Mouse (Mus musculus): ENCODE measurements at regions not wholly inside any gene's neighbourhood (a gene's known extent, or its start where the extent isn't known, plus 50 kb on each side); places are given as distances from the start of the nearest gene placed in this dataset.
"Not testable (repeated sequence)": the region's sequence is repeated elsewhere in the genome, so short reads cannot be mapped to it uniquely, and the experiment has no call there.

DNA sequence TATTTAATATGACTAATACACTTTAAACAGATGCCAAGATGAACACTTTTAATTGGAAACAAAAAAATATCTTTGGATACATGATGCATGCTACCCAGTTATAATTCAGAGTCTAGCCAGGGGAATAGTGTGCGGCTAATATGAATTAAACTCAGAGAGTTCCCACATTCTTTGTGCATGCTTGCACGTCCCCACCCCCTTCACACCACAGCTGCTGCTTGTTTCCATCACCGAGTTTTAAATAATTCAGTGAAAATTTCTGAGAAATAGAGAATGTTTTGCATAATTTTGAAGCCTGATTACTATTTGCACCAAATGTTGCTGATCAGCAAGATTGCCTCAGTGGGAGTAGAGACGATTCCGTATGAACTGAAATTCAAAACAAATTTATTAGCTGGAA is 325.1 kb downstream of the Pros1 start:
- Histone ChIP-seq H3K4me3 (no peak overlapping the region), H3K79me2 (replicated peaks; ENCODE audit: control insufficient read depth, insufficient read depth, low read length) (no peaks in the 10 kb centered on the region), H3K9ac (ENCODE audit: low read depth, low read length) (no peak overlapping the region), H3K27me3 (ENCODE audit: control insufficient read depth, insufficient read depth, low read length) (no peaks in the 10 kb centered on the region), H3K27ac (no peak overlapping the region), H3K4me1 (ENCODE audit: control insufficient read depth, insufficient read depth, low read length) (no peaks in the 10 kb centered on the region), H3K36me3 (ENCODE audit: control insufficient read depth, insufficient read depth, low read length) (no peaks in the 10 kb centered on the region)
- intact Hi-C loops (cut with DNase I): no loop called here
- 65% methylated on average over 5 of the region's 5 CpGs for WGBS
- DNase-seq: no peak
- TF ChIP-seq CTCF (IDR thresholded peaks at IDR 0.05) (no peak), POLR2A (IDR thresholded peaks at IDR 0.05; ENCODE audit: insufficient read depth, low read depth, low read length) (no peak), EP300 (IDR thresholded peaks at IDR 0.05; ENCODE audit: insufficient read depth, low read depth, low read length) (no peak)

GRCm38 (mm10) chr16:63191181-63191580 is 337.1 kb downstream of the Pros1 start:
- WGBS: 76% methylated on average over 6 of the region's 6 CpGs
- Histone ChIP-seq H3K27me3 (ENCODE audit: control insufficient read depth, insufficient read depth, low read length) (no peaks in the 10 kb centered on the region), H3K9ac (ENCODE audit: low read depth, low read length) (no peak overlapping the region), H3K36me3 (ENCODE audit: control insufficient read depth, insufficient read depth, low read length) (no peaks in the 10 kb centered on the region), H3K4me1 (ENCODE audit: control insufficient read depth, insufficient read depth, low read length) (no peaks in the 10 kb centered on the region), H3K79me2 (replicated peaks; ENCODE audit: control insufficient read depth, insufficient read depth, low read length) (no peaks in the 10 kb centered on the region), H3K4me3 (no peak overlapping the region), H3K27ac (no peak overlapping the region)
- no peak for DNase-seq
- intact Hi-C loops (cut with DNase I): no loop called here
- TF ChIP-seq EP300 (IDR thresholded peaks at IDR 0.05; ENCODE audit: insufficient read depth, low read depth, low read length): no peak
- TF ChIP-seq CTCF (IDR thresholded peaks at IDR 0.05): no peak
- TF ChIP-seq POLR2A (IDR thresholded peaks at IDR 0.05; ENCODE audit: insufficient read depth, low read depth, low read length): no peak

DNA sequence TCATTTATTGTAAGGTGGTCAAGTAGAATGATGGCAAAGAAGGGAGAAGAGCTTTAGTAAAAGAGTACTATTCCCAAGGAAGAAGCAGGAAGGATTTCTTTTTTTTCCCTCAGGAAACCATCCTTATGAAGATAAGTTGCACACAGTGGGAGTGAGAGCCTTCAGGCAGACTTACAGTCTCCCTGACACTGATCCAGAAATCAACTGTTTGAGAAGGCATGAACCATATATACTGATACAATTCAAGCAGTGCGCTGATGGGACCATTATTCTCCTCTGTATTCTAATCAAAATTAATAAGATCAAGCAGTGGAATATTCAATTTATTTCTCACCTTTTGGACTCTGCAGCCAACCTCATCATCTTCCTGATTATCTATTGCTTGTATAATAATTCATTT is 337.5 kb downstream of the Pros1 start:
- no peaks in the 10 kb centered on the region for H3K79me2 ChIP-seq (replicated peaks; ENCODE audit: control insufficient read depth, insufficient read depth, low read length)
- no peak for DNase-seq
- 83% methylated on average over 1 of the region's 1 CpGs for WGBS
- no peak overlapping the region for H3K9ac ChIP-seq (ENCODE audit: low read depth, low read length)
- H3K27me3 ChIP-seq (ENCODE audit: control insufficient read depth, insufficient read depth, low read length): no peaks in the 10 kb centered on the region
- no peak overlapping the region for H3K4me3 ChIP-seq
- TF ChIP-seq EP300 (IDR thresholded peaks at IDR 0.05; ENCODE audit: insufficient read depth, low read depth, low read length) (no peak), CTCF (IDR thresholded peaks at IDR 0.05) (no peak), POLR2A (IDR thresholded peaks at IDR 0.05; ENCODE audit: insufficient read depth, low read depth, low read length) (no peak)
- intact Hi-C loops (cut with DNase I): no loop called here
- no peaks in the 10 kb centered on the region for H3K36me3 ChIP-seq (ENCODE audit: control insufficient read depth, insufficient read depth, low read length)
- H3K27ac ChIP-seq: no peak overlapping the region
- no peaks in the 10 kb centered on the region for H3K4me1 ChIP-seq (ENCODE audit: control insufficient read depth, insufficient read depth, low read length)

DNA sequence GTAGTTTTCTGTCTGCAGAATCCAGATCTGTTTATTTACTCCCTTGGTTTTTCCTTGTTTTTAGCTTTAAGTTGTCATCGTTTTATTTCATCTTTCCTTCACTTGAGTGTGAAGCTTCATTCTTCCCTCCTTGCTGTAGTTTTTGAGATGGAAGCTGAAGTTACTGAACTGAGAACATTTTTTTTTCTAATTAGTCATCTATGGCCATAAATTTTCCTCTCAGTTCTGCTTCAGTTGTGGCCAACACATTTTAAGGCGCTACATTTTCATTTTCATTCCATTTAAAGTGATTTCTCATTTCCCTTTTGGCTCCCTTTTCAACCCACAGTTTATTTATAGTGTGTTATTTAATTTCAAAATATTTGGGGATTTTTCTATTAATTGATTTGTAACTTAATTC is 340.5 kb downstream of the Pros1 start:
- TF ChIP-seq CTCF (IDR thresholded peaks at IDR 0.05) (no peak), POLR2A (IDR thresholded peaks at IDR 0.05; ENCODE audit: insufficient read depth, low read depth, low read length) (no peak), EP300 (IDR thresholded peaks at IDR 0.05; ENCODE audit: insufficient read depth, low read depth, low read length) (no peak)
- no peak for DNase-seq
- Histone ChIP-seq H3K9ac (ENCODE audit: low read depth, low read length) (no peak overlapping the region), H3K4me3 (no peak overlapping the region), H3K27ac (no peak overlapping the region), H3K4me1 (ENCODE audit: control insufficient read depth, insufficient read depth, low read length) (no peaks in the 10 kb centered on the region), H3K79me2 (replicated peaks; ENCODE audit: control insufficient read depth, insufficient read depth, low read length) (no peaks in the 10 kb centered on the region), H3K27me3 (ENCODE audit: control insufficient read depth, insufficient read depth, low read length) (no peaks in the 10 kb centered on the region), H3K36me3 (ENCODE audit: control insufficient read depth, insufficient read depth, low read length) (no peaks in the 10 kb centered on the region)
- intact Hi-C loops (cut with DNase I): no loop called here
- WGBS: 76% methylated on average over 2 of the region's 2 CpGs

DNA sequence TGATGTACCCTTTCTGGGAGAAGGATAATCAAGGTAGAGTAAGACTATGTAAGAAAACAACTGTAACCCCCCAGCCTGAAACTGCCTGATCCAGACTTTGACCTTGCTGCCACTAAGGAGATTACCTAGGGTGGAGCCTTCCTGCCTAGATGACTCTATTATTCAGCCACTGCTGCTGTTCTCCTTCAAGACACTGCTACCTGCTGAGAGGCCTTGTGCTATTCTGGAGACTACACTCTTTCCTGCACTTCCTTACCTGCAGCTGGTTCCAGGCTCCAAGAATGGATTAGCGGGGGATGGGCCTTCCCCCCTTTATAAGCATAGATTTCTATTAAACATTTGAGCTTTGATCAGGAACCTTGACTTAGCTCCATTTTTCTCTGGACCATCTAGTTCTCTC is 359.4 kb downstream of the Pros1 start:
- WGBS: 96% methylated on average over 1 of the region's 1 CpGs
- H3K4me3 ChIP-seq; H3K9ac ChIP-seq (ENCODE audit: low read depth, low read length); DNase-seq; H3K27ac ChIP-seq; H3K79me2 ChIP-seq (replicated peaks; ENCODE audit: control insufficient read depth, insufficient read depth, low read length); H3K36me3 ChIP-seq (ENCODE audit: control insufficient read depth, insufficient read depth, low read length); H3K4me1 ChIP-seq (ENCODE audit: control insufficient read depth, insufficient read depth, low read length); H3K27me3 ChIP-seq (ENCODE audit: control insufficient read depth, insufficient read depth, low read length); intact Hi-C loops (cut with DNase I): not testable (repeated sequence)

DNA sequence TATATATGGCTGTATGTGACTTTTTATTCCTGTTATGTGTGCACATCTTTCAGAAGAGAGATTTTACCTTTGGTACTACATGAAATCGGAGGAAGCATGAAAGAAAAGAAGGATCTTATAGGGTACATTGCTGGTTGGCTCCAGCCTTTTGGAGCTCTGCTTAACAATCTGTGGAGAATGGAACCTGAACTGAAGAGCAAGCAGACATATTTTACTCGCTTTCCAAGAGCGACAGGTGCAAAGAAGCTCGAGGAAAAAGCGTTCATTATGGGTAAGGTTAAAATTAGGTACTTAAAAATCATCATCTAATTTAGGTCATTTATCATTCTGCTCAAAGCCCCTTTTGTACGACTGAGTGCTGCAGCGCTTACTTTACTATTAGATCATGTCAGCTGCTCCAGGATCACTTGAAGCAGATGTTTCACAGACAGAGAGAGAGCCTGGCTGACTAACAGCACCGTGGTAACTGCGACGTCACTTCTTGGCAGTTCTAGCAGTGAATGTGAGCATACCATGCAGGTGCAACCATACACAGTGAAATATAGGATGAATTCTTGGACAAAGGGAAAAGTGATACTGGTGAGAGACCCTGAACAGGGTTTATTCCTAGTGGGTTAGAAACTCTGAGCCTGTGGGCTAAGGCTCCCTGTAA is 366.2 kb downstream of the Pros1 start:
- intact Hi-C loops (cut with DNase I): no loop called here
- 57% methylated on average over 10 of the region's 10 CpGs for WGBS
- no peaks in the 10 kb centered on the region for H3K4me1 ChIP-seq (ENCODE audit: control insufficient read depth, insufficient read depth, low read length)
- H3K9ac ChIP-seq (ENCODE audit: low read depth, low read length): no peak overlapping the region
- no peak overlapping the region for H3K27ac ChIP-seq
- H3K4me3 ChIP-seq: no peak overlapping the region
- TF ChIP-seq CTCF (IDR thresholded peaks at IDR 0.05) (no peak), POLR2A (IDR thresholded peaks at IDR 0.05; ENCODE audit: insufficient read depth, low read depth, low read length) (no peak), EP300 (IDR thresholded peaks at IDR 0.05; ENCODE audit: insufficient read depth, low read depth, low read length) (no peak)
- DNase-seq: no peak
- H3K36me3 ChIP-seq (ENCODE audit: control insufficient read depth, insufficient read depth, low read length): no peaks in the 10 kb centered on the region
- H3K79me2 ChIP-seq (replicated peaks; ENCODE audit: control insufficient read depth, insufficient read depth, low read length): no peaks in the 10 kb centered on the region
- H3K27me3 ChIP-seq (ENCODE audit: control insufficient read depth, insufficient read depth, low read length): no peaks in the 10 kb centered on the region

Measured in heart, adult 2 months (tissue).